Mouse (Mus musculus) heart, embryonic 14.5 days (tissue): ENCODE results near the gene Rpl28. TPM values are rescaled to one million over a fixed set of nuclear protein-coding genes. Genes with fewer than 3 reads are reported as not detected.

Source experiments
- ATAC-seq: fragments of 200-750 bp; cut with Nextera tagmentation; 2 replicates; pipeline ENCODE4 v1.8.0; 2017; ENCODE audit warnings: low read depth, moderate TSS enrichment; ENCODE audit not compliant: insufficient number of reproducible peaks, insufficient read depth, low FRiP score
- H3K27ac ChIP-seq, 2 experiments: fragments of 200-500 bp in 1 of 2; fragments of 300-500 bp in 1 of 2; sonication (generic) in 1 of 2; replicated peaks in 1 of 2; 2 replicates each; pipeline ENCODE4 v1.5.1; 2012 to 2014; ENCODE audit warnings: low read depth in 2 of 2, low read length in 2 of 2, control low read depth in 1 of 2, mild to moderate bottlenecking in 1 of 2, mixed read lengths in 1 of 2; ENCODE audit not compliant: control insufficient read depth in 1 of 2, insufficient read depth in 1 of 2
- H3K27me3 ChIP-seq: fragments of 300-500 bp; sonication (generic); 2 replicates; pipeline ENCODE4 v1.6.1; 2014; ENCODE audit warnings: mild to moderate bottlenecking, low read length, control low read depth; ENCODE audit not compliant: control insufficient read depth, insufficient read depth
- H3K36me3 ChIP-seq: fragments of 300-500 bp; sonication (generic); 2 replicates; pipeline ENCODE4 v1.6.1; 2014; ENCODE audit warnings: mild to moderate bottlenecking, control low read depth, low read length, mixed read lengths; ENCODE audit not compliant: control insufficient read depth, insufficient read depth
- H3K4me1 ChIP-seq, 2 experiments: fragments of 200-500 bp in 1 of 2; fragments of 300-500 bp in 1 of 2; sonication (generic) in 1 of 2; 2 replicates each; pipeline ENCODE4 v1.6.1; 2012 to 2014; ENCODE audit warnings: low read length in 2 of 2, control low read depth in 1 of 2, mixed read lengths in 1 of 2; ENCODE audit not compliant: control insufficient read depth in 2 of 2, insufficient read depth in 2 of 2
- H3K4me2 ChIP-seq: fragments of 300-500 bp; sonication (generic); 2 replicates; pipeline ENCODE4 v1.6.1; 2014; ENCODE audit warnings: mild to moderate bottlenecking, low read length
- H3K4me3 ChIP-seq, 2 experiments: fragments of 200-500 bp in 1 of 2; fragments of 300-500 bp in 1 of 2; sonication (generic) in 1 of 2; 2 replicates each; pipeline ENCODE4 v1.5.1; 2012 to 2014; ENCODE audit warnings: low read length in 2 of 2, mild to moderate bottlenecking in 2 of 2, control low read depth in 1 of 2, low read depth in 1 of 2, moderate library complexity in 1 of 2; ENCODE audit not compliant: control insufficient read depth in 1 of 2, insufficient read depth in 1 of 2
- H3K9ac ChIP-seq: fragments of 300-500 bp; sonication (generic); 2 replicates; pipeline ENCODE4 v1.6.1; 2014; ENCODE audit warnings: mild to moderate bottlenecking, low read length
- H3K9me3 ChIP-seq: fragments of 300-500 bp; sonication (generic); 2 replicates; pipeline ENCODE4 v1.6.1; 2016; ENCODE audit warnings: low read length, control low read depth; ENCODE audit not compliant: control insufficient read depth
- WGBS: fragments of 180-500 bp; shearing (Covaris S2); extraction: QIAGEN DNeasy Blood & Tissue Kit; methylation state at CpG from one replicate; pipeline ENCODE4 v1.1.7; 2014; 5-methylcytosine and 5-hydroxymethylcytosine counted together
- polyA plus RNA-seq: library from polyadenylated mRNA; unstranded; fragments of >200 nt; fragmentation: Nextera tagmentation; extraction: Ambion mirVana; gene quantifications from 2 replicates; pipeline ENCODE4 v1.2.1, GENCODE M21; 2014

Rpl28 gene
- 179 and 188 TPM in 2 replicates for polyA plus RNA-seq

GRCm38 (mm10) chr7:4792278-4793212, at the start of gene Rpl28:
Gene Rpl28, plus strand, starts transcription at chr7:4792874.
- Histone ChIP-seq H3K27ac (peak within 1 kb of the TSS; percentile 91 to 96), H3K4me1 (peaks cover 8 to 11% of the 10 kb centered on the region in 2 experiments), H3K4me2 (peak within 1 kb of the TSS; percentile 90), H3K27me3 (no peaks in the 10 kb centered on the region), H3K36me3 (peaks cover 40% of the 10 kb centered on the region), H3K4me3 (peak within 1 kb of the TSS; percentile 61 to 89), H3K9ac (peak within 1 kb of the TSS; percentile 98), H3K9me3 (no peaks in the 10 kb centered on the region)
- peak; percentile 88 for ATAC-seq
- 2% methylated on average over 53 of the region's 54 CpGs for WGBS

- H3K36me3 ChIP-seq: peaks cover 49% of the 10 kb centered on the region
- no peak overlapping the region for H3K27ac ChIP-seq
- no peaks in the 10 kb centered on the region for H3K9me3 ChIP-seq
- H3K4me1 ChIP-seq: peaks cover 12 to 24% of the 10 kb centered on the region in 2 experiments
- no peak overlapping the region for H3K9ac ChIP-seq
- WGBS: 59% methylated on average over 2 of the region's 2 CpGs
- no peaks in the 10 kb centered on the region for H3K27me3 ChIP-seq
- no peak overlapping the region for H3K4me2 ChIP-seq
- no peak overlapping the region for H3K4me3 ChIP-seq
- no peak for ATAC-seq
These were observed 49.3 kb upstream of the Rpl28 start for GRCm38 (mm10) chr7:4743354-4743753.

GRCm38 (mm10) chr7:4744886-4745285, 47.8 kb upstream of the Rpl28 start:
- no peak for ATAC-seq
- peaks cover 49% of the 10 kb centered on the region for H3K36me3 ChIP-seq
- H3K9ac ChIP-seq: no peak overlapping the region
- H3K27me3 ChIP-seq: no peaks in the 10 kb centered on the region
- H3K4me3 ChIP-seq: no peak overlapping the region
- no peak overlapping the region for H3K27ac ChIP-seq
- H3K4me1 ChIP-seq: peaks cover 10 to 19% of the 10 kb centered on the region in 2 experiments
- WGBS: 89% methylated on average over 6 of the region's 6 CpGs
- H3K4me2 ChIP-seq: no peak overlapping the region
- no peaks in the 10 kb centered on the region for H3K9me3 ChIP-seq

GRCm38 (mm10) chr7:4746326-4746980, 46.2 kb upstream of the Rpl28 start:
- Histone ChIP-seq H3K9ac (no peak overlapping the region), H3K4me2 (no peak overlapping the region), H3K27me3 (no peaks in the 10 kb centered on the region), H3K4me1 (peaks cover 10 to 13% of the 10 kb centered on the region in 2 experiments), H3K27ac (no peak overlapping the region), H3K36me3 (peaks cover 49% of the 10 kb centered on the region), H3K9me3 (no peaks in the 10 kb centered on the region), H3K4me3 (no peak overlapping the region)
- no peak for ATAC-seq
- WGBS: 81% methylated on average over 22 of the region's 22 CpGs

GRCm38 (mm10) chr7:4747156-4747899, 45.3 kb upstream of the Rpl28 start:
- Histone ChIP-seq H3K36me3 (peaks cover 42% of the 10 kb centered on the region), H3K9me3 (no peaks in the 10 kb centered on the region), H3K4me3 (no peak overlapping the region), H3K4me2 (no peak overlapping the region), H3K4me1 (peaks cover 8 to 11% of the 10 kb centered on the region in 2 experiments), H3K27me3 (no peaks in the 10 kb centered on the region), H3K27ac (no peak overlapping the region), H3K9ac (no peak overlapping the region)
- WGBS: 55% methylated on average over 9 of the region's 9 CpGs
- ATAC-seq: no peak

GRCm38 (mm10) chr7:4748321-4748720, 44.4 kb upstream of the Rpl28 start:
- no peak overlapping the region for H3K27ac ChIP-seq
- H3K9me3 ChIP-seq: no peaks in the 10 kb centered on the region
- H3K4me3 ChIP-seq: no peak overlapping the region
- no peaks in the 10 kb centered on the region for H3K27me3 ChIP-seq
- ATAC-seq: no peak
- peaks cover 32% of the 10 kb centered on the region for H3K36me3 ChIP-seq
- peaks cover 9 to 14% of the 10 kb centered on the region in 2 experiments for H3K4me1 ChIP-seq
- no peak overlapping the region for H3K4me2 ChIP-seq
- 58% methylated on average over 4 of the region's 4 CpGs for WGBS
- no peak overlapping the region for H3K9ac ChIP-seq

- peaks cover 28% of the 10 kb centered on the region for H3K36me3 ChIP-seq
- ATAC-seq: no peak
- WGBS: 35% methylated on average over 2 of the region's 2 CpGs
- H3K9me3 ChIP-seq: no peaks in the 10 kb centered on the region
- H3K4me3 ChIP-seq: no peak overlapping the region
- peaks cover 9 to 14% of the 10 kb centered on the region in 2 experiments for H3K4me1 ChIP-seq
- H3K4me2 ChIP-seq: no peak overlapping the region
- H3K27me3 ChIP-seq: no peaks in the 10 kb centered on the region
- H3K27ac ChIP-seq: no peak overlapping the region
- no peak overlapping the region for H3K9ac ChIP-seq
These were observed 43.5 kb upstream of the Rpl28 start for GRCm38 (mm10) chr7:4749169-4749568.
